Mouse (Mus musculus): ENCODE measurements at regions not wholly inside any gene's neighbourhood (a gene's known extent, or its start where the extent isn't known, plus 50 kb on each side); places are given as distances from the start of the nearest gene placed in this dataset.

- 15% methylated on average over 5 of the region's 5 CpGs for WGBS
- peaks cover 2% of the 10 kb centered on the region; the same call in 1 of the 2 replicates for H3K4me1 ChIP-seq (ENCODE audit: control insufficient read depth, insufficient read depth, low read length)
- H3K27ac ChIP-seq (ENCODE audit: control insufficient read depth, insufficient read depth, low read depth, low read length, poor library complexity) = peak overlapping the region; percentile 70
- no peak overlapping the region for H3K4me3 ChIP-seq (replicated peaks; ENCODE audit: control insufficient read depth, low read depth, low read length)
- TF ChIP-seq CTCF (IDR thresholded peaks at IDR 0.05; ENCODE audit: control insufficient read depth, insufficient read depth, low read length) (no peak), POLR2A (IDR thresholded peaks at IDR 0.05; ENCODE audit: borderline replicate concordance, control insufficient read depth, low read depth, low read length) (no peak)
Observed at GRCm38 (mm10) chr10:96685991-96686601, 69.3 kb downstream of the Btg1 start.

GRCm38 (mm10) chr10:96686659-96687440, 70.0 kb downstream of the Btg1 start:
- Histone ChIP-seq H3K4me1 (ENCODE audit: control insufficient read depth, insufficient read depth, low read length) (peaks cover 2% of the 10 kb centered on the region; the same call in 1 of the 2 replicates), H3K4me3 (replicated peaks; ENCODE audit: control insufficient read depth, low read depth, low read length) (no peak overlapping the region), H3K27ac (ENCODE audit: control insufficient read depth, insufficient read depth, low read depth, low read length, poor library complexity) (no peak overlapping the region)
- TF ChIP-seq POLR2A (IDR thresholded peaks at IDR 0.05; ENCODE audit: borderline replicate concordance, control insufficient read depth, low read depth, low read length) = no peak
- TF ChIP-seq CTCF (IDR thresholded peaks at IDR 0.05; ENCODE audit: control insufficient read depth, insufficient read depth, low read length) = no peak
- WGBS = 74% methylated on average over 6 of the region's 6 CpGs

- H3K4me3 ChIP-seq (replicated peaks; ENCODE audit: control insufficient read depth, low read depth, low read length) = no peak overlapping the region
- 86% methylated on average over 1 of the region's 1 CpGs for WGBS
- TF ChIP-seq CTCF (IDR thresholded peaks at IDR 0.05; ENCODE audit: control insufficient read depth, insufficient read depth, low read length) = no peak
- no peak for TF ChIP-seq POLR2A (IDR thresholded peaks at IDR 0.05; ENCODE audit: borderline replicate concordance, control insufficient read depth, low read depth, low read length)
- no peak overlapping the region for H3K27ac ChIP-seq (ENCODE audit: control insufficient read depth, insufficient read depth, low read depth, low read length, poor library complexity)
- H3K4me1 ChIP-seq (ENCODE audit: control insufficient read depth, insufficient read depth, low read length) = peaks cover 2% of the 10 kb centered on the region; the same call in 1 of the 2 replicates
Observed at GRCm38 (mm10) chr10:96687441-96687772, 70.6 kb downstream of the Btg1 start.

- Histone ChIP-seq H3K27ac (ENCODE audit: control insufficient read depth, insufficient read depth, low read depth, low read length, poor library complexity) (no peak overlapping the region), H3K4me3 (replicated peaks; ENCODE audit: control insufficient read depth, low read depth, low read length) (no peak overlapping the region), H3K4me1 (ENCODE audit: control insufficient read depth, insufficient read depth, low read length) (peaks cover 2% of the 10 kb centered on the region; the same call in 1 of the 2 replicates)
- no peak for TF ChIP-seq CTCF (IDR thresholded peaks at IDR 0.05; ENCODE audit: control insufficient read depth, insufficient read depth, low read length)
- no peak for TF ChIP-seq POLR2A (IDR thresholded peaks at IDR 0.05; ENCODE audit: borderline replicate concordance, control insufficient read depth, low read depth, low read length)
- 71% methylated on average over 11 of the region's 11 CpGs for WGBS
Observed at GRCm38 (mm10) chr10:96689976-96690867, 73.4 kb downstream of the Btg1 start.

GRCm38 (mm10) chr10:96690868-96691302, 74.1 kb downstream of the Btg1 start:
- H3K4me1 ChIP-seq (ENCODE audit: control insufficient read depth, insufficient read depth, low read length) = no peaks in the 10 kb centered on the region; the same call in 1 of the 2 replicates
- no peak overlapping the region for H3K4me3 ChIP-seq (replicated peaks; ENCODE audit: control insufficient read depth, low read depth, low read length)
- no peak overlapping the region for H3K27ac ChIP-seq (ENCODE audit: control insufficient read depth, insufficient read depth, low read depth, low read length, poor library complexity)
- 58% methylated on average over 2 of the region's 2 CpGs for WGBS
- no peak for TF ChIP-seq POLR2A (IDR thresholded peaks at IDR 0.05; ENCODE audit: borderline replicate concordance, control insufficient read depth, low read depth, low read length)
- no peak for TF ChIP-seq CTCF (IDR thresholded peaks at IDR 0.05; ENCODE audit: control insufficient read depth, insufficient read depth, low read length)

- WGBS = 83% methylated on average over 6 of the region's 6 CpGs
- no peaks in the 10 kb centered on the region for H3K4me1 ChIP-seq (ENCODE audit: control insufficient read depth, insufficient read depth, low read length)
- H3K27ac ChIP-seq (ENCODE audit: control insufficient read depth, insufficient read depth, low read depth, low read length, poor library complexity) = no peak overlapping the region
- H3K4me3 ChIP-seq (replicated peaks; ENCODE audit: control insufficient read depth, low read depth, low read length) = no peak overlapping the region
- TF ChIP-seq CTCF (IDR thresholded peaks at IDR 0.05; ENCODE audit: control insufficient read depth, insufficient read depth, low read length) (no peak), POLR2A (IDR thresholded peaks at IDR 0.05; ENCODE audit: borderline replicate concordance, control insufficient read depth, low read depth, low read length) (no peak)
Observed at GRCm38 (mm10) chr10:96691319-96691870, 74.6 kb downstream of the Btg1 start.

GRCm38 (mm10) chr10:96692821-96693220, 76.0 kb downstream of the Btg1 start:
- TF ChIP-seq POLR2A (IDR thresholded peaks at IDR 0.05; ENCODE audit: borderline replicate concordance, control insufficient read depth, low read depth, low read length) (no peak), CTCF (IDR thresholded peaks at IDR 0.05; ENCODE audit: control insufficient read depth, insufficient read depth, low read length) (no peak)
- Histone ChIP-seq H3K4me1 (ENCODE audit: control insufficient read depth, insufficient read depth, low read length) (no peaks in the 10 kb centered on the region), H3K27ac (ENCODE audit: control insufficient read depth, insufficient read depth, low read depth, low read length, poor library complexity) (no peak overlapping the region), H3K4me3 (replicated peaks; ENCODE audit: control insufficient read depth, low read depth, low read length) (no peak overlapping the region)
- WGBS = 88% methylated on average over 7 of the region's 7 CpGs

All from bone marrow, adult 2 months (tissue).